Mouse (Mus musculus): ENCODE measurements around the gene Chst14. TPM values are rescaled to one million over a fixed set of nuclear protein-coding genes. Genes with fewer than 3 reads are reported as not detected.
A peak's percentile ranks its signal among the peaks of the same experiment; 100 is the strongest.

Gene Chst14
- polyA plus RNA-seq, 1 experiment from 2014 or later, result 21.0 TPM

- peaks cover 64% of the 10 kb centered on the region for H3K27me3 ChIP-seq (replicated peaks)
- 18% methylated on average over 4 of the region's 4 CpGs for WGBS
- H3K9ac ChIP-seq, result no peak overlapping the region
- no peak overlapping the region for H3K4me2 ChIP-seq (replicated peaks)
- no peaks in the 10 kb centered on the region for H3K36me3 ChIP-seq
- no peak for ATAC-seq
- no peak overlapping the region for H3K4me3 ChIP-seq (replicated peaks)
- no peaks in the 10 kb centered on the region for H3K9me3 ChIP-seq
- H3K4me1 ChIP-seq (replicated peaks), result peaks cover 45% of the 10 kb centered on the region
- no peak overlapping the region for H3K27ac ChIP-seq
Measured at GRCm38 (mm10) chr2:118898771-118899170, 27.5 kb upstream of the Chst14 start.

- Histone ChIP-seq H3K4me1 (replicated peaks) (peaks cover 45% of the 10 kb centered on the region), H3K9me3 (no peaks in the 10 kb centered on the region), H3K36me3 (no peaks in the 10 kb centered on the region), H3K27me3 (replicated peaks) (peaks cover 64% of the 10 kb centered on the region), H3K27ac (no peak overlapping the region), H3K4me2 (replicated peaks) (no peak overlapping the region), H3K4me3 (replicated peaks) (no peak overlapping the region), H3K9ac (no peak overlapping the region)
- 15% methylated on average over 7 of the region's 7 CpGs for WGBS
- no peak for ATAC-seq
Measured at GRCm38 (mm10) chr2:118899306-118899705, 27.0 kb upstream of the Chst14 start.

- H3K9ac ChIP-seq, result peak within 1 kb of the TSS; percentile 37
- H3K4me3 ChIP-seq (replicated peaks), result peak within 1 kb of the TSS; percentile 90
- H3K4me1 ChIP-seq (replicated peaks), result peaks cover 45% of the 10 kb centered on the region
- no peaks in the 10 kb centered on the region for H3K9me3 ChIP-seq
- no peak for ATAC-seq
- no peak within 1 kb of the TSS for H3K27ac ChIP-seq
- peak within 1 kb of the TSS; percentile 99 for H3K4me2 ChIP-seq (replicated peaks)
- H3K27me3 ChIP-seq (replicated peaks), result peaks cover 56% of the 10 kb centered on the region
- under 1% methylated on average over 32 of the region's 32 CpGs for WGBS
- H3K36me3 ChIP-seq, result no peaks in the 10 kb centered on the region
Measured at GRCm38 (mm10) chr2:118899981-118900825, 26.1 kb upstream of the Chst14 start, which contains the start of gene Bahd1. TSS of gene Bahd1 (plus strand) at chr2:118900377.

- no peak overlapping the region for H3K27ac ChIP-seq
- H3K4me3 ChIP-seq (replicated peaks), result peak overlapping the region; percentile 90
- peak overlapping the region; percentile 99 for H3K4me2 ChIP-seq (replicated peaks)
- no peaks in the 10 kb centered on the region for H3K36me3 ChIP-seq
- ATAC-seq, result peak; percentile 0; the same call in 1 of the 2 replicates
- WGBS, result under 1% methylated on average over 11 of the region's 11 CpGs
- peaks cover 45% of the 10 kb centered on the region for H3K4me1 ChIP-seq (replicated peaks)
- H3K9ac ChIP-seq, result peak overlapping the region; percentile 37
- H3K9me3 ChIP-seq, result no peaks in the 10 kb centered on the region
- peaks cover 51% of the 10 kb centered on the region for H3K27me3 ChIP-seq (replicated peaks)
Measured at GRCm38 (mm10) chr2:118900826-118901140, 25.5 kb upstream of the Chst14 start.

- Histone ChIP-seq H3K4me3 (replicated peaks) (peak overlapping the region; percentile 90), H3K27ac (peak overlapping the region; percentile 85), H3K36me3 (no peaks in the 10 kb centered on the region), H3K4me2 (replicated peaks) (peak overlapping the region; percentile 99), H3K27me3 (replicated peaks) (peaks cover 44% of the 10 kb centered on the region), H3K4me1 (replicated peaks) (peaks cover 43% of the 10 kb centered on the region), H3K9me3 (no peaks in the 10 kb centered on the region), H3K9ac (peak overlapping the region; percentile 79)
- peak; percentile 94 for ATAC-seq
- under 1% methylated on average over 79 of the region's 120 CpGs for WGBS
Measured at GRCm38 (mm10) chr2:118901175-118902031, 24.9 kb upstream of the Chst14 start.

GRCm38 (mm10) chr2:118902051-118903025 is 24.0 kb upstream of the Chst14 start:
- ATAC-seq, result peak; percentile 55
- peak overlapping the region; percentile 85 for H3K27ac ChIP-seq
- no peaks in the 10 kb centered on the region for H3K9me3 ChIP-seq
- H3K36me3 ChIP-seq, result no peaks in the 10 kb centered on the region
- WGBS, result under 1% methylated on average over 101 of the region's 106 CpGs
- peak overlapping the region; percentile 79 for H3K9ac ChIP-seq
- H3K27me3 ChIP-seq (replicated peaks), result peaks cover 35% of the 10 kb centered on the region
- H3K4me1 ChIP-seq (replicated peaks), result peaks cover 34% of the 10 kb centered on the region
- peak overlapping the region; percentile 99 for H3K4me2 ChIP-seq (replicated peaks)
- peak overlapping the region; percentile 90 for H3K4me3 ChIP-seq (replicated peaks)

GRCm38 (mm10) chr2:118903333-118903741 is 23.0 kb upstream of the Chst14 start:
- no peak overlapping the region for H3K9ac ChIP-seq
- peak overlapping the region; percentile 99 for H3K4me2 ChIP-seq (replicated peaks)
- ATAC-seq, result no peak

GRCm38 (mm10) chr2:118905433-118906117 is 20.7 kb upstream of the Chst14 start:
- Histone ChIP-seq H3K36me3 (no peaks in the 10 kb centered on the region), H3K4me1 (replicated peaks) (peaks cover 31% of the 10 kb centered on the region), H3K4me3 (replicated peaks) (no peak overlapping the region), H3K27ac (no peak overlapping the region), H3K9me3 (no peaks in the 10 kb centered on the region), H3K4me2 (replicated peaks) (no peak overlapping the region), H3K27me3 (replicated peaks) (peaks cover 6% of the 10 kb centered on the region; the same call in 1 of the 2 replicates), H3K9ac (no peak overlapping the region)
- ATAC-seq, result no peak
- 79% methylated on average over 7 of the region's 7 CpGs for WGBS

More at GRCm38 (mm10) chr2:118903333-118903741, 23.0 kb upstream of the Chst14 start:
- H3K9me3 ChIP-seq, result no peaks in the 10 kb centered on the region
- H3K36me3 ChIP-seq, result no peaks in the 10 kb centered on the region
- peaks cover 25% of the 10 kb centered on the region for H3K27me3 ChIP-seq (replicated peaks)
- H3K4me1 ChIP-seq (replicated peaks), result peaks cover 27% of the 10 kb centered on the region
- WGBS, result 13% methylated on average over 10 of the region's 10 CpGs
- H3K4me3 ChIP-seq (replicated peaks), result peak overlapping the region; percentile 90; the same call in 1 of the 2 replicates
- H3K27ac ChIP-seq, result no peak overlapping the region

- Histone ChIP-seq H3K4me3 (replicated peaks) (no peak overlapping the region), H3K36me3 (no peaks in the 10 kb centered on the region), H3K4me2 (replicated peaks) (no peak overlapping the region), H3K9me3 (no peaks in the 10 kb centered on the region), H3K9ac (no peak overlapping the region), H3K4me1 (replicated peaks) (peaks cover 30% of the 10 kb centered on the region), H3K27me3 (replicated peaks) (0 out of 2 replicates have a peak, but pooled peaks cover 3% of the 10 kb centered on the region), H3K27ac (no peak overlapping the region)
- no peak for ATAC-seq
- WGBS, result 84% methylated on average over 5 of the region's 5 CpGs
Measured at GRCm38 (mm10) chr2:118906118-118906492, 20.2 kb upstream of the Chst14 start.

GRCm38 (mm10) chr2:118907781-118908180 is 18.5 kb upstream of the Chst14 start:
- Histone ChIP-seq H3K36me3 (no peaks in the 10 kb centered on the region), H3K27ac (no peak overlapping the region), H3K4me1 (replicated peaks) (peaks cover 29% of the 10 kb centered on the region), H3K4me2 (replicated peaks) (no peak overlapping the region), H3K27me3 (replicated peaks) (0 out of 2 replicates have a peak, but pooled peaks cover 2% of the 10 kb centered on the region), H3K4me3 (replicated peaks) (no peak overlapping the region), H3K9me3 (no peaks in the 10 kb centered on the region), H3K9ac (no peak overlapping the region)
- WGBS, result 90% methylated on average over 3 of the region's 3 CpGs
- ATAC-seq, result no peak

- Histone ChIP-seq H3K9ac (no peak overlapping the region), H3K4me1 (replicated peaks) (peaks cover 35% of the 10 kb centered on the region), H3K36me3 (no peaks in the 10 kb centered on the region), H3K27me3 (replicated peaks) (no peaks in the 10 kb centered on the region), H3K4me3 (replicated peaks) (no peak overlapping the region), H3K9me3 (no peaks in the 10 kb centered on the region), H3K4me2 (replicated peaks) (no peak overlapping the region), H3K27ac (no peak overlapping the region)
- ATAC-seq, result no peak
- 78% methylated on average over 1 of the region's 1 CpGs for WGBS
Measured at GRCm38 (mm10) chr2:118909151-118909550, 17.1 kb upstream of the Chst14 start.

All from intestine, embryonic 15.5 days (tissue).